Mouse (Mus musculus): Measurements from ENCODE around the gene E2f1.

GRCm38 (mm10) chr2:154603638-154604153 lies 34.0 kb upstream of the E2f1 start, which contains the start of gene Pxmp4:
- TF ChIP-seq POLR2A (IDR thresholded peaks at IDR 0.05; ENCODE audit: borderline replicate concordance, low read depth, low read length) (no peak), CTCF (IDR thresholded peaks at IDR 0.05; ENCODE audit: low read depth, low read length) (no peak)

All from bone marrow macrophage, adult 2 months (primary cell).